Mouse (Mus musculus) ovary, postnatal 36 days (tissue): Measurements from ENCODE around the gene Slx4ip.

Experiments used
- DNase-seq: peaks from one replicate; pipeline ENCODE4 v3.0.0; 2022; ENCODE audit warnings: low spot score, mixed read lengths

The Slx4ip gene

GRCm38 (mm10) chr2:137064513-137064912 lies 173.5 kb downstream of the Slx4ip start:
- no peak for DNase-seq

- DNase-seq, result no peak
Measured at GRCm38 (mm10) chr2:137067479-137068110, 176.6 kb downstream of the Slx4ip start.

- no peak for DNase-seq
Measured at GRCm38 (mm10) chr2:137073473-137074312, 182.7 kb downstream of the Slx4ip start.

GRCm38 (mm10) chr2:137074313-137074620 lies 183.2 kb downstream of the Slx4ip start:
- no peak for DNase-seq

GRCm38 (mm10) chr2:137078771-137079170 lies 187.8 kb downstream of the Slx4ip start:
- no peak for DNase-seq

- no peak for DNase-seq
Measured at GRCm38 (mm10) chr2:137079721-137080320, 188.8 kb downstream of the Slx4ip start.

GRCm38 (mm10) chr2:137080468-137080867 lies 189.4 kb downstream of the Slx4ip start:
- DNase-seq, result no peak

GRCm38 (mm10) chr2:137081001-137081400 lies 190.0 kb downstream of the Slx4ip start:
- DNase-seq, result no peak

- DNase-seq, result no peak
Measured at GRCm38 (mm10) chr2:137082896-137083620, 192.0 kb downstream of the Slx4ip start.

- no peak for DNase-seq
Measured at GRCm38 (mm10) chr2:137085257-137085656, 194.2 kb downstream of the Slx4ip start.

- no peak for DNase-seq
Measured at GRCm38 (mm10) chr2:137086621-137087395, 195.8 kb downstream of the Slx4ip start.

GRCm38 (mm10) chr2:137087705-137088104 lies 196.7 kb downstream of the Slx4ip start:
- no peak for DNase-seq

GRCm38 (mm10) chr2:137091766-137092522 lies 200.9 kb downstream of the Slx4ip start:
- DNase-seq, result no peak

GRCm38 (mm10) chr2:137092523-137093297 lies 201.7 kb downstream of the Slx4ip start:
- no peak for DNase-seq

- no peak for DNase-seq
Measured at GRCm38 (mm10) chr2:137093298-137093630, 202.2 kb downstream of the Slx4ip start.

- no peak for DNase-seq
Measured at GRCm38 (mm10) chr2:137094301-137094700, 203.3 kb downstream of the Slx4ip start.

- no peak for DNase-seq
Measured at GRCm38 (mm10) chr2:137096981-137097460, 206.0 kb downstream of the Slx4ip start.

- no peak for DNase-seq
Measured at GRCm38 (mm10) chr2:137098269-137099035, 207.4 kb downstream of the Slx4ip start.

GRCm38 (mm10) chr2:137099211-137099734 lies 208.3 kb downstream of the Slx4ip start:
- no peak for DNase-seq
